Mouse (Mus musculus) small intestine, adult 2 months (tissue): ENCODE measurements around the gene Gm37240. TPM values are rescaled to one million over a fixed set of nuclear protein-coding genes. Genes with fewer than 3 reads are reported as not detected.

Source experiments
- H3K27ac ChIP-seq: fragments of 200-500 bp; 2 replicates; pipeline ENCODE4 v1.5.1; 2012; ENCODE audit warnings: low read depth, low read length, control low read depth, inconsistent platforms; ENCODE audit not compliant: insufficient read depth
- H3K27me3 ChIP-seq: fragments of 200-500 bp; 2 replicates; pipeline ENCODE4 v1.6.1; 2012; ENCODE audit warnings: mild to moderate bottlenecking, moderate library complexity, low read length, inconsistent platforms; ENCODE audit not compliant: control insufficient read depth, insufficient read depth
- H3K36me3 ChIP-seq: fragments of 200-500 bp; 2 replicates; pipeline ENCODE4 v1.6.1; 2012; ENCODE audit warnings: mild to moderate bottlenecking, low read length, control low read depth, inconsistent platforms; ENCODE audit not compliant: control insufficient read depth, insufficient read depth
- H3K4me1 ChIP-seq: fragments of 200-500 bp; 2 replicates; pipeline ENCODE4 v1.6.1; 2012; ENCODE audit warnings: low read length, inconsistent platforms, mixed read lengths; ENCODE audit not compliant: control insufficient read depth, insufficient read depth, insufficient read length
- H3K4me3 ChIP-seq: fragments of 200-500 bp; 2 replicates; pipeline ENCODE4 v1.5.1; 2012; ENCODE audit warnings: low read depth, mild to moderate bottlenecking, control low read depth, inconsistent platforms, low read length, moderate library complexity
- CTCF ChIP-seq: fragments of 200-500 bp; IDR thresholded peaks from 2 replicates; pipeline ENCODE4 v1.5.1; 2012; ENCODE audit warnings: low read depth, mild to moderate bottlenecking, control low read depth, inconsistent platforms, low read length, moderate library complexity, mixed read lengths; ENCODE audit not compliant: insufficient replicate concordance, insufficient read length; ENCODE audit errors: extremely low read depth
- POLR2A ChIP-seq: fragments of 200-500 bp; IDR thresholded peaks from 2 replicates; pipeline ENCODE4 v1.6.1; 2012; ENCODE audit warnings: low read depth, mild to moderate bottlenecking, control low read depth, inconsistent platforms, low read length, moderate library complexity
- WGBS: fragments of 180-500 bp; shearing (Covaris S2); methylation state at CpG from one replicate; pipeline ENCODE4 v1.1.7; 2018; 5-methylcytosine and 5-hydroxymethylcytosine counted together
- polyA plus RNA-seq: library from polyadenylated mRNA; depleted of rRNA; stranded (reverse); fragments of >200 nt; gene quantifications from 2 replicates; pipeline ENCODE4 v1.2.3, GENCODE M21; 2012

Gm37240 gene
- polyA plus RNA-seq, 1 experiment = 58.2 TPM

DNA sequence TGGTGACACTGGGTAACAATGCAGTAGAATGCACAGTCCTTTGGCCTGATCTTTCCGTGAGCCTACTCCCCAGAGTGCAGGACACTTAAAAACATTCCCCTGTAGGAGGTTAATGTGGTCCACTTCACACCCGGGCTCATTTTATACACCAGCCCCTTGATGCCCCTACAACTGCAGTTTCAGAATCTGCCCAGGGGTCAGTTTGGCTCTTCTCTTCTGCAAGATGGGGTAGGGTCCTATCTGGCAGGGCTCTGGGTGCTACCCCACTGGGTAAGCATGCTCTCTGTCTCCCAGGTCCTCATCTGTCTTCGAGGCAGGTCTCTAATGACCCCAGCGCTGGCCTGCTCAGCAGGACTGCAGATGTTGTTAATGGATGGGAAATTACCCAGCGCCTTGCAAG is 783.0 kb downstream of the Gm37240 start:
- no peak for TF ChIP-seq CTCF
- no peak for TF ChIP-seq POLR2A
- Histone ChIP-seq H3K4me3 (no peak overlapping the region), H3K27ac (no peak overlapping the region), H3K4me1 (no peaks in the 10 kb centered on the region), H3K36me3 (no peaks in the 10 kb centered on the region), H3K27me3 (no peaks in the 10 kb centered on the region)
- WGBS = 54% methylated on average over 5 of the region's 5 CpGs

DNA sequence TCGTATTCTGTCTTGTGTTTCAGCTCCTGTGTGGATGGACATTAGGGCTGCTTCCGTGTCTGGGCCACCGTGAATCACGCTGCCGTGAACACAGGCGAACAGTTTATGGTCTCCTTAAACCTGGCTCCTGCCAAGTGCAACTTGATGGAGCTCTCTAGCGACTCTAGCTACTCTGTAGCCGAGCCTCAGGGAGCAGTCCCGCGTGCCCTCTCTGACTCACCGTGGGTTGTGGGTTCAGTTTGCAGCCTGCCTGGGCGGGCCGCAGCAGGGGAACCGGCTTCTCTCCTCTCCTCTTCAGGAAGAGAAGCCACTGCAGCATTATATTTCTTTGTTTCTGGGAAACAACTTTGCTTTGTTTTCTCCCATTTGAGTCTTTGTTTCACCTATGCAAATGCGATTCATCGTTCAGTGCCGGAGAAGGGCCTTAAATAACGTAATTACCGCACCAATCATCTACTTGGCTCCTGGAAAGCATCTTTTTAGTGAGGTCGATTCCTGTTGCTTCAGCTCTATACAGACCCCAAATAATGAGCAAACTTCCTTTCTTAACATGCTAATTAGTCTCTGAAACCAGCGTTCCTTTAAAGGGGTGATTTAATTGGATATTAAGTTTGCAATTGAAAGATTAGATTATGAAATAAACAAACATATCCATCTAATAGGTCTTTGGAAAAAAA is 806.3 kb downstream of the Gm37240 start:
- no peak overlapping the region for H3K27ac ChIP-seq
- H3K27me3 ChIP-seq = no peaks in the 10 kb centered on the region
- no peaks in the 10 kb centered on the region for H3K36me3 ChIP-seq
- WGBS = 82% methylated on average over 21 of the region's 21 CpGs
- TF ChIP-seq CTCF (no peak), POLR2A (no peak)
- H3K4me3 ChIP-seq = no peak overlapping the region
- peaks cover 2% of the 10 kb centered on the region; the same call in 1 of the 2 replicates for H3K4me1 ChIP-seq

- H3K27me3 ChIP-seq = no peaks in the 10 kb centered on the region
- 74% methylated on average over 7 of the region's 7 CpGs for WGBS
- no peak overlapping the region for H3K27ac ChIP-seq
- TF ChIP-seq POLR2A (no peak), CTCF (no peak)
- H3K4me1 ChIP-seq = no peaks in the 10 kb centered on the region
- H3K36me3 ChIP-seq = no peaks in the 10 kb centered on the region
- no peak overlapping the region for H3K4me3 ChIP-seq
These were observed 823.2 kb downstream of the Gm37240 start for GRCm38 (mm10) chr3:85064113-85064512.

DNA sequence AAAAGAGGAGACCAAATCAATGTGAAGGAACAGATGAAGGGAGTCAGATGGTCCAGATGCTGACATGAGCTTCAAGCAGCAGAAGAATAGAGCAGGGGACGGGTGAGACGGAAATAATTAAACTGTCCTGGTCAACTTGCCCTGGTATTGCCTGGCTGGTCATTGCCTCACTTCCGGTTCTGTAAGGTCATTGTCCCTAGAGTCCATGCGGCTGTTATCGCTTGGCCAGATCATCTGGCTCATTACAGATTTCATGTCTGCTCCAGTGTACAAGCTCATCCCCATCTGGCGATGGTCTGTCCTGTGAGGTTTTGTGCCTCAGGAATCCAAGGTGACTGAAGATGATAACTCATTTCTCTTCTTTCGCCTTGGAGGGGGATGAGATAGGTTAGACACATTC is 827.2 kb downstream of the Gm37240 start:
- 90% methylated on average over 7 of the region's 7 CpGs for WGBS
- no peaks in the 10 kb centered on the region for H3K4me1 ChIP-seq

GRCm38 (mm10) chr3:85057245-85057644 is 830.1 kb downstream of the Gm37240 start:
- H3K4me3 ChIP-seq = no peak overlapping the region
- no peaks in the 10 kb centered on the region for H3K4me1 ChIP-seq
- H3K27me3 ChIP-seq = no peaks in the 10 kb centered on the region
- TF ChIP-seq CTCF = no peak
- no peak for TF ChIP-seq POLR2A
- no peaks in the 10 kb centered on the region for H3K36me3 ChIP-seq
- 78% methylated on average over 6 of the region's 6 CpGs for WGBS
- no peak overlapping the region for H3K27ac ChIP-seq

More for the DNA sequence above, 827.2 kb downstream of the Gm37240 start:
- Histone ChIP-seq H3K36me3 (no peaks in the 10 kb centered on the region), H3K27me3 (no peaks in the 10 kb centered on the region), H3K27ac (no peak overlapping the region), H3K4me3 (no peak overlapping the region)
- TF ChIP-seq POLR2A (no peak), CTCF (no peak)

DNA sequence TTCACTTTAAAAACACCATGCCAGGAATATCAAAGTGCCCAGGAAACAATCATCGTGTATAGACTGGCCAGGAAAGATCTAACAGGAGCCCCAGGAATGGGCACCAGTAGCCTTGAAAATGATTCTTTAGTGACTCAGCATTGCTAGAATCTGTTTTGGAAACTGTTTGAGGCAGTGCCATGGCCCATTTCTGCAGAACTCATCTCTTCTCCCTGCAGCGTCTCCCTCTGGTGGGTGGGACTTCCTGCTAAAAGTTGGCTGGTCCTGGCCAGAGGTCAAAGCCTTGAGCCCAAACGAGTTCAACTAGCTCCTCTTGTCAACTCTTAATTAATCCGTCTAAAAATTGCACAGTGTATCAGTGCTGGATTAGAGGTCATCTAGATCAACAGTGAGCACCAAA is 833.8 kb downstream of the Gm37240 start:
- Histone ChIP-seq H3K36me3 (no peaks in the 10 kb centered on the region), H3K27ac (no peak overlapping the region), H3K4me3 (no peak overlapping the region), H3K4me1 (no peaks in the 10 kb centered on the region), H3K27me3 (no peaks in the 10 kb centered on the region)
- TF ChIP-seq CTCF (no peak), POLR2A (no peak)
- WGBS = 60% methylated on average over 4 of the region's 4 CpGs

- Histone ChIP-seq H3K27ac (no peak overlapping the region), H3K4me3 (no peak overlapping the region), H3K36me3 (no peaks in the 10 kb centered on the region), H3K4me1 (no peaks in the 10 kb centered on the region), H3K27me3 (no peaks in the 10 kb centered on the region)
- WGBS = 41% methylated on average over 1 of the region's 1 CpGs
- no peak for TF ChIP-seq POLR2A
- no peak for TF ChIP-seq CTCF
These were observed 835.1 kb downstream of the Gm37240 start for GRCm38 (mm10) chr3:85052196-85052595.

- Histone ChIP-seq H3K4me1 (peaks cover 2% of the 10 kb centered on the region; the same call in 1 of the 2 replicates), H3K4me3 (no peak overlapping the region), H3K27me3 (no peaks in the 10 kb centered on the region), H3K27ac (no peak overlapping the region), H3K36me3 (no peaks in the 10 kb centered on the region)
- 94% methylated on average over 5 of the region's 5 CpGs for WGBS
- TF ChIP-seq POLR2A (no peak), CTCF (no peak)
These were observed 838.7 kb downstream of the Gm37240 start for GRCm38 (mm10) chr3:85048569-85048968.
